Mouse (Mus musculus): ENCODE measurements around the gene St6galnac3. TPM values are rescaled to one million over a fixed set of nuclear protein-coding genes. Genes with fewer than 3 reads are reported as not detected.
"Not testable (repeated sequence)": the region's sequence is repeated elsewhere in the genome, so short reads cannot be mapped to it uniquely, and the experiment has no call there.

Gene St6galnac3
- total RNA-seq (2021), result 10 to 100 TPM; 20.6 to 23.3 TPM
- long read RNA-seq, experiment 1, partial matches to known transcripts, result 0 of 1 reads
- long read RNA-seq, experiment 1, other reads (novel, unspliced or antisense), result 1 of 1 reads
- long read RNA-seq, experiment 2, partial matches to known transcripts, result 0 of 1 reads
- long read RNA-seq, experiment 2, other reads (novel, unspliced or antisense), result 1 of 1 reads

DNA sequence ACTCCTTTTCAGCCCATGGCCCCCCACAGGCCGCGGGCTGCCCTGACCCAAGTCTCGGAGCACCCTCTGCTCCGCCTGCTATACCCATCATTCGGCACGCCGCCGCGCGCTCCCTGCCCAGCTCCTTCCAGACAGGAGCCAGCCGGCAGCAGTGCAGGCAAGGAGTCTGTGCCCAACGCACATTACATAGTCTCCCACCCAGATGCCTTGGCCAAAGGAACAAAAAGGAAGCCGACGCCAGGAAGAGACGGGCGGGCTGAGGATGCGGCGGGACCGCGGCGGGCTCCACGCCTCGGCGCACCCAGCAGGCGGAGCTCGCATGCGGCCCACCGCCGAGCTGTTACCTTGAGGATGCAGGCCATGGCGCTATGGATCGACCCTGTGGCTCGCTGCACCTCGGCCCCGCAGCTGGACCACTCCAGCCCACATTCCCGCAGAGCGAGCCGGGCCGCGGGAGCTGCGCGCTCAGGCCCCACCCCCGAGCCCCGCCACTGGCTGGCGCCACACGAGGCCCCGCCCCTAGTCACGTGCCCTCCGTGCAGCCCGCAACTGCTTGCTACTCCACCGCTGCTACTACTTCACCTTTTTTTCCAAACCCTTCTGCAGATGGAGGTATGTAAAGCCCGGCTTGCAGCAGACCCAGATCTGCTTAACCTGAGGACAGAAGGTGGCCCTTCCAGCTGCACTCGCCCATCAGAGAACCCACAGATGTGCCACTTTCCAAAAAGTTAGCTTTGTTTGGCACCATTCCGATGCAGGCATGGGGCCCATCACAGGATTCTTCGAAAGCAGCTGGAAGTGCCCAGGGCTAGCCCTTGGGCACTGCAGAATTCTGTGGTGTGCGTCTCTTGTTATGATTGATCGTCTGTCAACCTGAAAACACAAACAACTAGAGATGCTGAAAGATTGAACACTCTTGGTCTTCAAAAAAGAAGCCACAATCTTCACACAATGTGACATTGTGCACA is at the start of gene St6galnac3:
Gene St6galnac3, minus strand, starts transcription at position 474 of the 968 bp plus-strand sequence.
- DNase-seq (ENCODE audit: low spot score in 2 of 2), result peak; percentile 76 to 82

DNA sequence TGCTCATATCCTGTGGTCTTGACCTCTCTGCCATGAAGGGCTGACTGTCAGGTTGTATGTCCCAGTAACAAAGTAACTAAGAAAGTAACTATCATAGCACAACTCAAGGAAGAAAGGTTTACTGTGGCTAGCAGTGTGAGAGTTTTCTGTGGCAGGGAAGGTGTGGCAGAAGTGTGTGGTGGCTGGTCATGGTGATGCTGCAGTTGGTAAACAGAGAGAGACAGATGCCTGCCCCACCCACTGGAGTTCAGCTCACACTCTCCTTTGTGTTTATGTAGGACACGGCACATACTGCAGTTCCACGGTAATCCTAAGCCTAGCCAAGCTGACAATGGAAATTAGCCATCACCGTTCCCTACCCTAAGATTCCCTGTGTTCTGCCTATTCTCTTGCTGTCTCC is 49.6 kb upstream of the St6galnac3 start:
- no peak for DNase-seq (ENCODE audit: low spot score in 2 of 2)

DNA sequence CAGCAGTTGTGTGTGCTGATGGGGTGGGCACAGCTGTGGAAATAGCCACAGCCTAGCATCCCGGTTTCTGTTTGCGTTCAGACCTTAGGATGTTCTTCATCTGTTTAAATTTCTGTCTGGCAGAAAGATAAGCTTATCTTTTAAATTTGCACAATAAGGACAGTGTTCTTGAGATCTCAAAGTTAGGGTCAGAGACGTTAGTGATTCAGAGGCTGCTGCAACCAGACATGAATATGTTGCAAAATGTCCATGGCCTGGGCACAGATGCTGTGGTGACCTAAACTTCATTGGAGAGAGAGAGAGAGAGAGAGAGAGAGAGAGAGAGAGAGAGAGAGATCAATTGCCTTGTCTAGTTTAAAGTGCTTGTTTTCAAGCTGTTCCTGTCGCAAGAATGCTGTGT is 46.5 kb upstream of the St6galnac3 start:
- no peak for DNase-seq (ENCODE audit: low spot score in 2 of 2)

DNA sequence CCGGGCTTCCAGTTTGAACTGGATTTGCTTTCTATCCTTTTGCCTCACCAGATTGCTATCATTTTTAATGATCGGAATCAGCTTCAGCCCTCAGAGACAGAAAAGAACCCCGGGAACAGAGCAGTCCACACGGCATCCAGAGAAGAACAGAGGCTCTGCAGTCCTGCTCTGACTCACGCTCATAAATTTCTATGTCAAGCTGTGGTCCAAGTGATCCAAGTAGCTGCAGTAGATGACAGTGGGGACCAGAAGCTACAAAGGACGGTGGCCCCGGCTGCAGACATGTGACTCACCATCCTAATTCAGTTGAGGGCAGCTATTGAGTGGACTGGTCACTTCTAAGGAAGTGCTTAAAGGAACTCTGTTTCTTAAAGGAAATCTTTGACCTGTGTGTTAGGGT is 45.6 kb upstream of the St6galnac3 start:
- no peak for DNase-seq (ENCODE audit: low spot score in 2 of 2)

DNA sequence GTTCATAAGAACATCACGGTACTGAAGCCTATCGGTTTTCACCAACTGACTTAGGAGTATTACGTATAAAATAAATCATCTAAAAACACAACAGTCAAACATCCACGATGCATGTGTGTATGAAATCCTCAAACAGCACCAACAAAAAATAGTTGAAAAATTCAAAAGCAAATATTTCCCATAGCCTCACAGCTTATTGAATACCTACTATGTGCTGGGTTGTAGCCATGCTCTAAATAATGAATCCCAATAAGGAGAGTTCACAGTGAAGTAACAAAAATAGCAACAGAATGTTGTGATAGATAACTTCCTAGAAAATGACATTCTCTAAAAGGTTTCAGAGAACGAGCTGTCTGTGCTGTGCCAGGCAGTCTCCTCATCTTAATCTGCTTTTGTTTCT is 44.2 kb upstream of the St6galnac3 start:
- DNase-seq (ENCODE audit: low spot score in 2 of 2), result no peak

DNA sequence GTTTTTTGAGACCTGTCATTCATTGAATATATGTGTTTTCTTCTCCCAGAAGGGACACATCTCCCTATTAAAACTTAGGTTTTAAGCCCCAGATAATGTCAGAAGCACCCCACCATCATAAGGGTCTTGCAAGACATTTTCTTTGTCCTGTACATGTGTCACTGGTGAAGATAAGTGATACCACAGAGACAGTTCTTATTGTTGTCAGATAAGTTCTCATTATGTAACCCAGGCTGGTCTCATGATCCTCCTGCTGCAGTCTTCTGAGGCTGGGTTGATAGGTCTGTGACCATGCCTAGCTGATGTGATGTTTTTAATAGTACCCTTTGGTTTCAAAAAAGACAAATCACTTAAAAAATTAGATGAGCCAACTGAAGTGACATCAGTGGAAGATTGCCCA is 40.2 kb upstream of the St6galnac3 start:
- no peak for DNase-seq (ENCODE audit: low spot score in 2 of 2)

DNA sequence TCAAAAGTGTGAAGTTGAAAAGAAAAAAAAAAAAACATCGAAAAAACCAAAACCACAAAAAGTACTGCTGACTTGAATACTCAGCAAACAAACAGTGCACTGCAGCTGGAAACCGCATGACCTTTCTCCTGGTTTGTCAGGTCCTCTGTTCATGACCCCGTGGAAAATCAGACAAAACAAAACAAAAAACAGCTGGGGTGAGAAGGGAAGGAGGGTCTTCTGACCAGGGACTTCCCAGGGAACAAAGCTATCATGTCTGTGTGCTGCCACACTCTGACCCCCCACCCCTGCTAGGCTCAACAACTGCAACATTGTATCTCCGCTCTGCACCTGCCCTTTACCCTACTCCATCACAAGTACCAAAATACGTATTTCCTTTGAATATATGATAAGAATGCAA is 39.8 kb upstream of the St6galnac3 start:
- no peak for DNase-seq (ENCODE audit: low spot score in 2 of 2)

DNA sequence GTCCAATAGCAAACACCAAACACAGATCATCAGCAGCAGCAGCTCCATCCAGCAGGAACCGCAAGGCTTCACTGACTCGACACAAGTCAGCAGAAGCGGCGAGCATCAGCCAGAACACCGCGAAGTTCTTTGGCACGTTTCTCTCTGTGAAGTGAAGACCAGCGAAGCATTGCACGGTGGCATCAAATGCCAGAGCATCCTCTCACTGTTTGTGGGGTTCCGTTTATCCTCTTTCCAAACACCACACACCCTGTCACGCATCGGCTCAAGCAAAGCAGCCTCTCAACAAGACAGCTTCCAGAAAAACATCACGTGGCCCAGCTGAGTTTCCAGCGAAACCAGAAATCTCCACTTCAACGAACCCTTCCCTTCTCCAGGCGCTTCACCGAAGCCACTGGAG is 36.2 kb upstream of the St6galnac3 start:
- DNase-seq (ENCODE audit: low spot score in 2 of 2), result no peak

DNA sequence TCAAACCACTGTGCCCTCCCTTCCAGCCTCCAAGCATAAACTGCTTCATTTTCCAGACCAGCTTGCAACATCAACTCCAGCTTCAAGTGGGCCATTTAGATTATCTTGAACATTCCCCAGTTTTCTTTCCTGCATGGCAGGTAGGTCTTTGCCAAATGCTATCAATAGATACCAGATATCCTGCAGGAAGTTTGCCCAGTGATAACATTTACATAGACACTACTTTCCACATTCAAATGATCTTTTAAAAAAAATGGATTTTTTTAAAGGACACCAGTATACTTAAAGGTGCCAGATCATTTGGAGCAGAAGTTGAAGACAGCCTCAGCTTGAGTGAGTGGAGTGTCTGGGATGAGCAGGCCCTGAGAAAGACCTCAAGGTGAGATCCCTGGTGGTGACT is 34.3 kb upstream of the St6galnac3 start:
- DNase-seq (ENCODE audit: low spot score in 2 of 2), result no peak

DNA sequence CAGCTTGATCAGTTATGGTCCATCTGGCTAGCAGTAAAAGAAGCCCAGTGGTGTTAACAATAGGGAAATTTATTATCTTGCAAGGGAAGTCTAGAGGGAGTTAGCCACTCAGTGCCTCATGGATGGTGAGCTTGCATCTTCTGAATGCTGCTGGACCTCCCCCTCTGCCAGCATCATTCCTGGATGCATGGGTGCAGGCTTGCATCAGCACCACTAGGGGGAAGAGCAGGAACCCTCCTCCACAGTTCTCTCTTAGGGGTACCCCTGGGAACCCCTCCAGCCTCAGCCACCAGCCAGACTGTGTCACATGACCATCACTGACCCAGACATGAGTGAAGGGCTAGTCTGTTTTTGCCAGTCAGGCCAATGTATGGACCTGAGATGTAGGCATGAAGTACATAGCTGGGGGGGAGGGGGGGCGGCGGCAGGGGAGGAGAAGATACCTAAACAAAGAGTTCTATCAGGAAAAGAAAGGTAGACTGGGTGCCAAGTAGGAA is 31.6 kb upstream of the St6galnac3 start:
- no peak for DNase-seq (ENCODE audit: low spot score in 2 of 2)

DNA sequence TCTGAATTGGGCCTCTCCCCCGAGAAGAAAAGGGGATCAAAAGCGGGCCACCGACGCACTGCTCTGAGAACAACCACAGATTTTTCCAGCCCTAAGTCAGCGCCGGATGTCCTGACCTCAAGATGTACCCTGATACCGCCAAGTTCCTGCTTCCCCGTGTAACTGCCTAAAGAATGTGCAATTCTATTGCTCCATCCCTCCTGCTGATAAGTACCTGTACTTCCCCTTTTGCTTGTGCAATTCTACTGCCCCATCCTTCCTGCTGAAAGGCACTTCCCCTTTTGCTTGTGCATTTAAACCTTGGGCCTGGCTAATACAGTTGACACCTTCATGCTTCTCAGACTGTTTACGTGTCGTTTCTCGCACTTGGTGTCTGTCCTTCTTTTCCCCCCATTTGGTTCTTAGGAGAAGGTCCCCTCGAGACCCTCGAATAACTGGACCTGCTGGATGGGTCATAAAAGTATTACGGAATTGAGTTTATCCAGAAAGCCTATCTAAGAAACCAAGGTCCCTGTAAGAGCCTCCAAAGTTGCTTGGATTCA is 30.9 kb upstream of the St6galnac3 start:
- DNase-seq (ENCODE audit: low spot score in 2 of 2), result not testable (repeated sequence)

DNA sequence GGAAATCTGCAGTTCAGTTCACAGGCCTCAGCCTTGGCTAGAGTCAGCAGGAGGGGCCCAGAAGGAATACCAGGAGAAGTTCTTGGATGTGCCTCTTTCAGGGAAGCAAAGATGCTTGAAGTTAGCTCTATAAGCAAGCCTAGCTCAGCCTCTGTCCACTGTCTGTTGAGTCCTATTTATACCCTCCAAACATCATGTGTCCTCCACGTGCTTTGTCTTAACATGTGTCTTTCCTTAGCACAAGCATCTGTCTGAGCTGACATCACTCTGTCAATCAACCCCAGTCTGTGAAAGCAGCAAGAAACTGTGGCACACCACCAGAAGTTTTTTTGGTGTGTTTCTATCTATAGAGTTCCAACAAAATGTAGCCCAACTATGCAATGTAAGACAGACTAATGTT is 26.5 kb upstream of the St6galnac3 start:
- no peak for DNase-seq (ENCODE audit: low spot score in 2 of 2)

DNA sequence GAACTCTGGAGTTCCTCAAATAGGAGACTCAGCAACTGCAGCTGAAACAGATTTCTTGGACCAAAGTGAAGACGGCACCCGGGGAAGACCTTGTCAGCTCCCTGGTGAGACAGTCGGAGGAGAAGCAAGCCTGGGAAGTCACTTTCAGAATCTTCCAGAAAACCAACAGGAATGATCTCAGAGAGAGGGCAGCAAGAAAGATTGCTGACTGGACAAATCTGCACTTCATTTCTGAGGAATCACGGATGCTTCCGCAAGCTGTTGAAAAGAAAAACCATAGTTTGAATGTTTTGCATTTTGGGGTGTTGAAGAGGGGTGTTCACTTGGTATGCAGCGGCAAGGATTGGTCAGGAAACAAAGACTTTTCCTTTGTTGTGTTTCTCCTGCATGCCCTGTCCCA is 24.4 kb upstream of the St6galnac3 start:
- no peak for DNase-seq (ENCODE audit: low spot score in 2 of 2)

DNA sequence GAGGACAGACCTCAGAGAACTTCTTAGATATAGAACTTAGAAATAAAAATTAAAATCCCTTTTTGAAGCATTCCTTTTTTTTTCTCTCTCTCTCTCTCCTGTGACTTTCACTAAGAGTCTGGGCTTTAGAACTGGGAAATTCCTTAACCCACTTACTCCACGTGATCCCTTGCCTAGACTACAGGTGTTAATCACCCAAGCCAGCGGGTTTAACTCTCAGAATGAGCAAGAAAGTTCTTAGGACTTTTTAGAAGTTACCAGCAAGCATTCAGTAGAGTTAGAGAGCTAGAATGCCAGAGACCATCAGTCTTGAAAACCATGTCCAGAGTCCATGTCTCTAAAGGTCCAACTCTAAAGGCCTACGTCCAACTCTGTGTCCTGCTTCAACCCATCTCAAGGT is 23.3 kb upstream of the St6galnac3 start:
- DNase-seq (ENCODE audit: low spot score in 2 of 2), result no peak

DNA sequence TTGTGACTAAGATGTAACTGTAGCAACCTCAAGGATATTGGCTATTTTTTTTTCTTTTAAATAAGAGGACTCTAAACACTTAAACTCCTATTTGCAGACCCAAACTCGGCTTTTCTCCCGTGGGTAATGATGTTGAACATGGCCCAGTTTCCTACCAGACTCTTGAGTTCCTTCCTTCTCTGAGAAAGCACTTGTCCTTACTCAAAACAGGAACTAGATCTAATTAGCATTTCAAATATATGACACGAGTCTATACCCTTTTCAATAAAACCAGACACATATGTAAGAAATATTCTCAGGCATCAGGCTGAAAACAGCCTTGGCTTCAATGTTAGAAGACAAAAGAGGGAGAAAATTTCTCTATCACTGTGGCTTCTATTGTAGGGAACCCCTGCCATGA is 20.1 kb upstream of the St6galnac3 start:
- no peak for DNase-seq (ENCODE audit: low spot score in 2 of 2)

DNA sequence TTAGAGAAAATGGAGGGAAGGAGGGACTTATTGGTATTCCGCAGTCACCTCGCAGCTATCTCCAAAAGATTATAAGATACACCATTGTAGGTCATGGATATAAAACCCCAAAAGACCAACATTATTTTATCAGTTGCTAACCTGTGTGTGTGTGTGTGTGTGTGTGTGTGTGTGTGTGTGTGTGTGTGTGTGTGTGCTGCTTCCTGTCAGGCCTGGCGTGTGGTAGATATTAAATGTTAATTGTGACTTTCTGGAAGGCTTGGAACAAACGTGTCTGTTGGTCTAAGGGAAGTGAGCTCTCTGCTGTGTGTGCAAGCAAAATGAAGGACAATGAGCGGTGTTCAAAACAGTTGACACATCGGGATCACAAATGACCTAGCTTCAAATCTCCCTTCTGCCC is 19.5 kb upstream of the St6galnac3 start:
- no peak for DNase-seq (ENCODE audit: low spot score in 2 of 2)

DNA sequence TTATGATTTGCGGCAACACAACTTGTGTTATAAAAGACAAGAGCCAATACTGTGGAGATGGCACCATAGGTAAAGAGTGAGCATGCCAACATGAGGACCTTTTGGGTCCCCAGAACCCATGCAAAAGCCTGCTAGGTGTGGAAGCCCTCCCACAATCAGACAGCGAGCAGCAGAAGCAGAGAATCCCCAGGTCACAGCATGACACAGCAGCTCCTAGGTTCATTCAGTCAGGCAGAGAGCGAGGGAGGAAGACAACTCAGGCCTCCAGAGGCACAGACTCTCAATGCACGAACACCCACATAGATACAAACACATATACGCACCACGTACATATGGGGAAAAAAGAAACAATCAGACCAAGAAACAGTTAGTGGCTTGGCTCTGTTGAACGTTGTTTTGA is 16.8 kb upstream of the St6galnac3 start:
- DNase-seq (ENCODE audit: low spot score in 2 of 2), result no peak

DNA sequence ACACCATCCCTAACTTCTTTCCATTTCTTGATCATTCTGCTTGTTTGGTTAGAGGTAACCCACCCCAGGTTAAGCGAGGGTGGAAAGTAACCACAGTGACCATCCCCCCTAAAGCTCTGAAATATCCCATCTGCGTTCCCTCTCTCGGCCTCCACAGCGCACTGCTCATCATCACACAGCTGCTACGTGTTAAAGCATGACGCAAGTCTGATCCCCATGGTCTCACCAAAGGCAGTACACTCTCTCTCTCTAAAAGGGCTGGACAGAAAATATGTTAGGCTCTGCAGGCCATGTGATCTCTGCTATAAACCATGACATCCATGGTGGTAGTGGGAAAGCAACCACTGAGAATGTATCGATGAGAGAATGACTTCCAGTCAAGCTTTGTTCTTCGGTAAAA is 14.4 kb upstream of the St6galnac3 start:
- no peak for DNase-seq (ENCODE audit: low spot score in 2 of 2)

DNA sequence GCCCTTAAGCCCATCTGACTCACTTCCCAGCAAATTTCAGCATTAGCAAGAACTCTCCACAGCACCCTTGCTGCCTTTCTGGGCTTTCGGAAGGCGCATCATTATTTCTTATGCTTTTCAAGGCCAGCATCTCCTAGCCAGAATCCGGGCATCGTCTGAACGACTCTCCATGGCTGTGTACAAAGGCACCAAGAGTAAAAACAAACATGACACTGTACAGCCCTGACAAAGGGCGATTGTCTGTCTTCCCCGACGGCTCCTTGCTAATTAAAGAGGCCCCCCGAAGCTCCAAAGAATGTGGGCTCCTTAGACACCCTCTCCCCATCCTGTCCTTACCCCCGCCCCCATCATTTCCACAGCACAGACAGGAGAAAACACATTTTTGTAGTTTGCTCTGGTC is 13.4 kb upstream of the St6galnac3 start:
- no peak for DNase-seq (ENCODE audit: low spot score in 2 of 2)

DNA sequence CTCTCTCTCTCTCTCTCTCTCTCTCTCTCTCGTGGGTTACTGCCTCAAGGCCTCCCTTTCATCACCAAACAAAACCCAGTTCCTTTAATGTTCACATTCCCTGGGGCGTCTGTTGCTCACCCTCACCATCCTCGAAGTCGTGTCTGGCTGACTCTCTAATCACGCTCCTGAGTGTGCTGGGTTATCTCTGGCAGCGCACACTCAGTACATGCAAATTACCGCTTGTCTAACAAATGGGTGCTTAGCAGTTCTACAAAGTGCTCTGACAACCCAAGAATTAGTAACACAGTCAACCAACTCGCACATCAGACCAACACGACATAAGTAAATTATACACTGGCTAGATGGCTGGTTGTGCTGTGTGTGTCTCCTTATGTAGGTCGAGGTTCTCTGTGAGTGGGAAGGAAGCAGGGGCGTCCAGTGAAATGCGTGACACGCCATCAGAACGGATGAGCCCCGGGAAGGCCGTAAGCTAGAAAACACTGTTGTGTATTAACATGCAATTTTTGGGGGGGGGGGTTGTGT is 11.8 kb upstream of the St6galnac3 start:
- no peak for DNase-seq (ENCODE audit: low spot score in 2 of 2)

DNA sequence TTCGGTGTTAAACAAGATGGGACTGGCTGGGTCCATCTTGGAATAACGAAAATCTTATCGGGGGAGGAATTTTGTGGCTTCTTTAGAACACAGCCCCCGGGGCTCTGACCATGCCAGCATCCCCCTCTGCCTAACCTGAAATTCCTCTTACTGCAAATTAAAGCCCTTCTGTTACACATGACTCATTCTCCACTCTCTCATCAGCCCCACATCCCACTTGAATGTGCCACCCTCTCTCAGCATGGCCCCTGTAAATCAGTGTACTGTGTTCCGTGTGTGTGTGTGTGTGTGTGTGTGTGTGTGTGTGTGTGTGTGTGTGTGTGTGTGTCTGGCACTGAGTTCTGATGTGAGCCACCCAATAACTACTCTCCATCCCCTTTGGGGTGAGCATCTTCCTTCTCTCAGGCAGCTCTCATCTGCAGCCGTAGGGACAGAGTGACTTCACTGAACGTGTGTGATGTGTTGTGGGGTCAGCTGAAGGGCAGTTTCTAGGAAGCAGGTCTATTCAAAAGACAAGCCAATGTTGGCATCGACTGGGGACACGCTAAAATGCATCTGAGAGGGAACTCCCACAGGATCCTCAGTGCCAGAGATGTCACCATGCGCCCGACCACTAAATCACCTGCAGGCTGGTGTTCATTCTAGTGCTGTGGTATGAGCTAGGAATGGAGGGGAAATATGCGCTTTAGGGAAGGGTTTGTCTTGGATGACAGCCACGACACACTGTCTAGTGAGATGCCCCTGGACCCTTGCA is 11.0 kb upstream of the St6galnac3 start:
- DNase-seq (ENCODE audit: low spot score in 2 of 2), result no peak

All from layer of hippocampus, postnatal 14 days (tissue).